Mouse (Mus musculus): ENCODE data around the gene 1810030O07Rik. TPM values are rescaled to one million over a fixed set of nuclear protein-coding genes. Genes with fewer than 3 reads are reported as not detected.

The 1810030O07Rik gene
- polyA plus RNA-seq (2016; fragmentation: Nextera tagmentation; extraction: Ambion mirVana): 22.0 and 22.5 TPM in 2 replicates

- Histone ChIP-seq H3K9me3 (replicated peaks) (no peaks in the 10 kb centered on the region), H3K36me3 (peaks cover 19% of the 10 kb centered on the region), H3K27me3 (replicated peaks) (0 out of 2 replicates have a peak, but pooled peaks cover 7% of the 10 kb centered on the region), H3K27ac (ENCODE audit: poor library complexity, severe bottlenecking) (peak within 1 kb of the TSS; percentile 91), H3K9ac (peak within 1 kb of the TSS; percentile 79), H3K4me1 (replicated peaks) (0 out of 2 replicates have a peak, but pooled peaks cover 4% of the 10 kb centered on the region), H3K4me3 (peak within 1 kb of the TSS; percentile 90), H3K4me2 (peak within 1 kb of the TSS; percentile 72)
- 5% methylated on average over 42 of the region's 42 CpGs for WGBS
- ATAC-seq (ENCODE audit: insufficient number of reproducible peaks, low FRiP score): peak; percentile 100
These were observed at the start of gene 1810030O07Rik for GRCm38 (mm10) chrX:12673054-12673775. 1810030O07Rik (minus strand) TSS chrX:12673668.

- no peaks in the 10 kb centered on the region for H3K4me1 ChIP-seq (replicated peaks)
- no peaks in the 10 kb centered on the region for H3K9me3 ChIP-seq (replicated peaks)
- no peak overlapping the region for H3K4me2 ChIP-seq
- 93% methylated on average over 4 of the region's 4 CpGs for WGBS
- ATAC-seq (ENCODE audit: insufficient number of reproducible peaks, low FRiP score): no peak
- no peaks in the 10 kb centered on the region for H3K27me3 ChIP-seq (replicated peaks)
- no peak overlapping the region for H3K27ac ChIP-seq (ENCODE audit: poor library complexity, severe bottlenecking)
- no peak overlapping the region for H3K4me3 ChIP-seq
- no peak overlapping the region for H3K9ac ChIP-seq
- peaks cover 26% of the 10 kb centered on the region for H3K36me3 ChIP-seq
These were observed 42.6 kb upstream of the 1810030O07Rik start for GRCm38 (mm10) chrX:12716036-12716435.

DNA sequence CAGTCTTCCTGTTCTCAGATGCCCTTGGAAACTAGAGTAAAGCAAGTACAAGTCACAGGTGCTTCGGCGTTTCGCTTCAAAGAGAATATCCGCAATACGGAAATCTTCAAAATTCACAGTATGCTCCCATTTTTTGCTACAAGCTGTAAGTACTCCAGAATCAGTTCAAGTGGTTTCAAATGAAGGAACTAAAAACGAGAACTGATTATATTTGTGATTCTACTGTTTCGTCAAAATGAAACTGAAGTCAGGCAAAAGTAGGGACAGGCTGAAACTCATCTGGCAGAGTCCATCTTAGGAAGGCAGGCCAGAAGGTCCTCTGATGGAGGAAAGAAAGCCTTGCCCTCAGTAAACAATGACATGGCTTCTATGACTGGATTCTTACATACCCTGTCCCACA lies 40.3 kb upstream of the 1810030O07Rik start:
- Histone ChIP-seq H3K9ac (no peak overlapping the region), H3K36me3 (peaks cover 31% of the 10 kb centered on the region), H3K27me3 (replicated peaks) (no peaks in the 10 kb centered on the region), H3K4me3 (no peak overlapping the region), H3K27ac (ENCODE audit: poor library complexity, severe bottlenecking) (no peak overlapping the region), H3K9me3 (replicated peaks) (no peaks in the 10 kb centered on the region), H3K4me2 (no peak overlapping the region), H3K4me1 (replicated peaks) (no peaks in the 10 kb centered on the region)
- 91% methylated on average over 7 of the region's 7 CpGs for WGBS
- ATAC-seq (ENCODE audit: insufficient number of reproducible peaks, low FRiP score): no peak

DNA sequence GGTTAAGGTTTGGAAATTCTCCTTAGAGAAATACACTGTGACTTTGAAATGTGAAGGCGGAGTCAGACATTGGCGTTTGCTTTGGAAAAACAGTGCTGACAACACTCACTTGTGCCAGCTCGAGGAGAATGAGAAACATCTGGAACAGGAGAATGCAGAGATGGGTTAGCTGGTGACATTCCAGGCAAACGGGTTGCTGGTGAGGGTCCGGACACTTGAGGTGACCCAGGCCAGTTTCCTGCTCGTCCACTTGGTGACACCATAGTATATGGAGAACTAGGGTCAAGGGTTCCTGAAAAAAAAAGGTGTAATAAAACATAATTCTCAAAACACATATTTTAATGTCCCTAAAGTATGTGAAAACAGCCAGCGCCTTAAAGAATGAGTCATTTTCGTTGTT lies 13.4 kb upstream of the 1810030O07Rik start:
- no peaks in the 10 kb centered on the region for H3K4me1 ChIP-seq (replicated peaks)
- no peaks in the 10 kb centered on the region for H3K27me3 ChIP-seq (replicated peaks)
- peaks cover 26% of the 10 kb centered on the region for H3K36me3 ChIP-seq
- H3K9me3 ChIP-seq (replicated peaks): no peaks in the 10 kb centered on the region
- H3K9ac ChIP-seq: no peak overlapping the region
- H3K4me3 ChIP-seq: no peak overlapping the region
- H3K4me2 ChIP-seq: no peak overlapping the region
- H3K27ac ChIP-seq (ENCODE audit: poor library complexity, severe bottlenecking): no peak overlapping the region
- ATAC-seq (ENCODE audit: insufficient number of reproducible peaks, low FRiP score): no peak
- WGBS: 68% methylated on average over 8 of the region's 8 CpGs

DNA sequence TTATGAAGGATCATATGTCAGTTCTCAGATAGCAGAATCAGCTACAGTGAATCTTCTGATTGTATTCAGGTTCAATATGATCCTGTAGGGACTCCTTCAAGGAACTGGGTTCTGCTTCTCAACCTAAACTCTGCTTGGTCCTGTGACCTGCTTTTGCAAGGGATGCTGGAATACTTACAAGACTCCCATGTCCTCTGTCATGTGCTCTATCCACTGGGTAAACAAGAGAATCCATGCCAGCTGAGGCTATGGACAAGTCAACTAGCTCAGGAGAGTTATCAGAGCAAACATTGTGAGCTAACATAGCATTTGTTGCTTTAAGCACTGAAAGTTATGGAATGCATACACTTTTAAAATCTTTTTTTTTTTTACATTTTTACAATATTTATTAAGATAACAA lies 12.6 kb upstream of the 1810030O07Rik start:
- no peaks in the 10 kb centered on the region for H3K27me3 ChIP-seq (replicated peaks)
- no peaks in the 10 kb centered on the region for H3K4me1 ChIP-seq (replicated peaks)
- ATAC-seq (ENCODE audit: insufficient number of reproducible peaks, low FRiP score): no peak
- no peak overlapping the region for H3K27ac ChIP-seq (ENCODE audit: poor library complexity, severe bottlenecking)
- H3K4me2 ChIP-seq: no peak overlapping the region
- H3K9ac ChIP-seq: no peak overlapping the region
- H3K9me3 ChIP-seq (replicated peaks): no peaks in the 10 kb centered on the region
- peaks cover 22% of the 10 kb centered on the region for H3K36me3 ChIP-seq
- H3K4me3 ChIP-seq: no peak overlapping the region

- H3K4me1 ChIP-seq (replicated peaks): 0 out of 2 replicates have a peak, but pooled peaks cover 4% of the 10 kb centered on the region
- H3K27ac ChIP-seq (ENCODE audit: poor library complexity, severe bottlenecking): no peak overlapping the region
- no peak overlapping the region for H3K9ac ChIP-seq
- H3K27me3 ChIP-seq (replicated peaks): 0 out of 2 replicates have a peak, but pooled peaks cover 10% of the 10 kb centered on the region
- peaks cover 8% of the 10 kb centered on the region for H3K36me3 ChIP-seq
- no peaks in the 10 kb centered on the region for H3K9me3 ChIP-seq (replicated peaks)
- 30% methylated on average over 6 of the region's 6 CpGs for WGBS
- ATAC-seq (ENCODE audit: insufficient number of reproducible peaks, low FRiP score): no peak
- H3K4me3 ChIP-seq: no peak overlapping the region
- no peak overlapping the region for H3K4me2 ChIP-seq
These were observed 3.9 kb upstream of the 1810030O07Rik start for GRCm38 (mm10) chrX:12677396-12677795.

DNA sequence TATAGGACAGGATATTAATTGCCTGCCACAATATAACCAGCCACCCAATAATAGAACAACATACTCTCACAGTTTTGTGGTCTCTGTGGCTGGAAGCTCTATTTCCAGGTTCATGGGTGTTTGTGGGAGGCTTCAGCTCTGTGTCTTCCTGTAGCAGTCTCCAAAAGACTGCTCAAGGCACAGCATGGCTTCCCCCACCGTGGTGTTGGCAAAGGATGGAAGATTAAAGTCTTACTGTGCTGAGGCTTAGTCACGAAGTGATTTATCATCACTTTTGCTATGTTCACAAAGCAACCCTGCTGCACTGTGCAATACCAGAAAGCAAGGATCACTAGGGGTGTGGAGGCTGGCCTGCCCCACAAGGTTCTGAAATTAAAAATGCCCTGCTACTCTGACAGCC lies 19.6 kb downstream of the 1810030O07Rik start:
- no peak overlapping the region for H3K9ac ChIP-seq

GRCm38 (mm10) chrX:12651906-12652305 lies 21.6 kb downstream of the 1810030O07Rik start:
- Histone ChIP-seq H3K4me3 (no peak overlapping the region), H3K4me2 (no peak overlapping the region), H3K27ac (ENCODE audit: poor library complexity, severe bottlenecking) (no peak overlapping the region), H3K36me3 (peaks cover 30% of the 10 kb centered on the region), H3K9me3 (replicated peaks) (no peaks in the 10 kb centered on the region), H3K9ac (no peak overlapping the region), H3K27me3 (replicated peaks) (no peaks in the 10 kb centered on the region), H3K4me1 (replicated peaks) (no peaks in the 10 kb centered on the region)
- 85% methylated on average over 16 of the region's 16 CpGs for WGBS
- ATAC-seq (ENCODE audit: insufficient number of reproducible peaks, low FRiP score): no peak

More for the DNA sequence above, 19.6 kb downstream of the 1810030O07Rik start:
- Histone ChIP-seq H3K27ac (ENCODE audit: poor library complexity, severe bottlenecking) (no peak overlapping the region), H3K4me2 (no peak overlapping the region), H3K4me3 (no peak overlapping the region), H3K36me3 (peaks cover 44% of the 10 kb centered on the region), H3K27me3 (replicated peaks) (no peaks in the 10 kb centered on the region), H3K9me3 (replicated peaks) (no peaks in the 10 kb centered on the region), H3K4me1 (replicated peaks) (no peaks in the 10 kb centered on the region)
- no peak for ATAC-seq (ENCODE audit: insufficient number of reproducible peaks, low FRiP score)
- 82% methylated on average over 2 of the region's 2 CpGs for WGBS

DNA sequence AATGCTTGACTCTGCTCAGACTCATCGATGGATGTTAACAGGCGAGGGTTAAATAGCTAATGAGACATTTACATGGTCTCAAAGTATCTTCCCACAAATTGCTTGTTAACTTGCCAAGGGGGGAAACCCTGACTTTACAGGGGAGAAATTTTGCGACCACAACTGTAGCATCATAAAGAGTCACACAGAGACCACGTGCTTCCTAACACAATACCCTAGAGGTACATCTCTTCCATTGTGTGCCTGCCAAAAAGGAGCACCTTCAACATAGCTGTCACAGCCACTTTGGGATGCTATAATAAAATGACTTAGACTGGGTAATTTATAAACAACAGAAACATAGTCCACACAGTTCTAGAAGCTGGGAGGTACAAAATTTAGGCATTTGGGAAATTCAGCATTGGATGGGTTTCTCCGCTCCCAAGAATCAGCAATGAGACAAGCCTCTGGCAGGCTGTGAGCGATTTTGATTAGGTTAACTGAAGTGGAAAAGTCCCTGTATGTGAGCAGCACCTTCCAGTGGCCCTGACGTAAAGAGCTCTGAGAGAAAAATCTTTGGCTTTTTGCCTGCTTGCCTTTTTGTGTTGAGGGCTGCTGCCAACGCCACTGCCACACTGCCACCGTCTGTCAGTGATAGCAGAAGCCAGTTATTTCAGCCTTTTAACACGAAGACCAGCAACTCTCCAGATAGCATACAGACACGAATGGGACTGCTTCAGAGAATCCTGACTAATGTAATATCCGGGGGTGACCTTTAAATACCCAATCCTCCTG lies 27.8 kb downstream of the 1810030O07Rik start:
- H3K27ac ChIP-seq (ENCODE audit: poor library complexity, severe bottlenecking): no peak overlapping the region
- no peaks in the 10 kb centered on the region for H3K4me1 ChIP-seq (replicated peaks)
- ATAC-seq (ENCODE audit: insufficient number of reproducible peaks, low FRiP score): no peak
- no peaks in the 10 kb centered on the region for H3K27me3 ChIP-seq (replicated peaks)
- no peak overlapping the region for H3K4me2 ChIP-seq
- H3K4me3 ChIP-seq: no peak overlapping the region
- H3K9me3 ChIP-seq (replicated peaks): no peaks in the 10 kb centered on the region
- H3K9ac ChIP-seq: no peak overlapping the region
- peaks cover 6% of the 10 kb centered on the region for H3K36me3 ChIP-seq
- 54% methylated on average over 12 of the region's 12 CpGs for WGBS

- ATAC-seq (ENCODE audit: insufficient number of reproducible peaks, low FRiP score): no peak
These were observed 28.5 kb downstream of the 1810030O07Rik start for GRCm38 (mm10) chrX:12644976-12645375.

GRCm38 (mm10) chrX:12625131-12625530 lies 48.3 kb downstream of the 1810030O07Rik start:
- no peak for ATAC-seq (ENCODE audit: insufficient number of reproducible peaks, low FRiP score)
- H3K9me3 ChIP-seq (replicated peaks): no peaks in the 10 kb centered on the region
- 52% methylated on average over 4 of the region's 4 CpGs for WGBS
- no peak overlapping the region for H3K4me3 ChIP-seq
- H3K27ac ChIP-seq (ENCODE audit: poor library complexity, severe bottlenecking): no peak overlapping the region
- no peaks in the 10 kb centered on the region for H3K4me1 ChIP-seq (replicated peaks)
- H3K9ac ChIP-seq: no peak overlapping the region
- no peaks in the 10 kb centered on the region for H3K27me3 ChIP-seq (replicated peaks)
- H3K36me3 ChIP-seq: no peaks in the 10 kb centered on the region
- no peak overlapping the region for H3K4me2 ChIP-seq

More at GRCm38 (mm10) chrX:12644976-12645375, 28.5 kb downstream of the 1810030O07Rik start:
- Histone ChIP-seq H3K4me1 (replicated peaks) (no peaks in the 10 kb centered on the region), H3K4me2 (no peak overlapping the region), H3K27me3 (replicated peaks) (no peaks in the 10 kb centered on the region), H3K4me3 (no peak overlapping the region), H3K9me3 (replicated peaks) (no peaks in the 10 kb centered on the region), H3K36me3 (peaks cover 3% of the 10 kb centered on the region), H3K9ac (no peak overlapping the region), H3K27ac (ENCODE audit: poor library complexity, severe bottlenecking) (no peak overlapping the region)
- WGBS: 50% methylated on average over 2 of the region's 2 CpGs
